Mouse (Mus musculus): ENCODE measurements around the gene Nthl1. TPM values are rescaled to one million over a fixed set of nuclear protein-coding genes. Genes with fewer than 3 reads are reported as not detected.
"Not testable (repeated sequence)": the region's sequence is repeated elsewhere in the genome, so short reads cannot be mapped to it uniquely, and the experiment has no call there.

Gene Nthl1
- polyA plus RNA-seq, 1 experiment from 2014 or later: 33.4 TPM

DNA sequence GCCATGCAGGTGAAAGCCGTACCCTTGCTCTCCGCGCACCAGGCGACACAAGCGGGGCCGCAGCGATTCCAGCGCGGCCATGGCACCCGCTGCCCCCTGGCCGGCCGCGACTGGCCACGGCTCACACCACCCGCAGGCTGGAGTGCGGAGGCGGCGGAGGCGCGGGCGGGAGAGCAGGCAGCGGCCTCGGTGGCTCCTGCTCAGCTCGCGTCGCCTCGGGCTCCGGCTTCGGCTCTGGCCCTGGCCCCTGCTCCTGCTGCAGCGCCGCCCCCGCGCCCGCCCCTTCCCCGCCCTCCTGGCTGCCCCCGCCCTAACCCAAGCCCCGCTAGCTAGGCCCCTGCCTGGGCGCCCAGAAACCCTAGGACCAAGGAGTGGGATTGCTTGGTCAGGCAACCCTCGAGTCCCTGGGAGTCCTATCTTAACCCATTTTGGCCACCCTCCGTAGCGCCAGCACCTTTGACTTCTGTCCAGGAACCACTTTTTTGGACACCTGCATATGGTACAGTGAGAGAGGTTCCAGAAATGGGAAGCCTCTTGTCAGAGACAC, 17.7 kb downstream of the Nthl1 start, which contains the start of gene Slc9a3r2:
Gene Slc9a3r2, minus strand, starts transcription at position 258 of the 547 bp plus-strand sequence.
- in situ Hi-C loops (cut with MboI; ENCODE audit: low pct_unique_long_range_greater_than_20kb): loop anchor here (10.0 kb wide), 1 partner anchor 185 kb away; no protein-coding TSS in a partner anchor
- no peak for TF ChIP-seq CTCF (IDR thresholded peaks at IDR 0.05)
- H3K27me3 ChIP-seq: no peaks in the 10 kb centered on the region
- CTCF ChIA-PET: interaction anchor here (0.9 kb wide), 1 partner anchor 17 kb away, joined by 3 read pairs; no protein-coding TSS in a partner anchor
- ATAC-seq (peak; percentile 51), DNase-seq (ENCODE audit: low read depth, low spot score) (no peak)
- POLR2A ChIA-PET: no interaction called here

DNA sequence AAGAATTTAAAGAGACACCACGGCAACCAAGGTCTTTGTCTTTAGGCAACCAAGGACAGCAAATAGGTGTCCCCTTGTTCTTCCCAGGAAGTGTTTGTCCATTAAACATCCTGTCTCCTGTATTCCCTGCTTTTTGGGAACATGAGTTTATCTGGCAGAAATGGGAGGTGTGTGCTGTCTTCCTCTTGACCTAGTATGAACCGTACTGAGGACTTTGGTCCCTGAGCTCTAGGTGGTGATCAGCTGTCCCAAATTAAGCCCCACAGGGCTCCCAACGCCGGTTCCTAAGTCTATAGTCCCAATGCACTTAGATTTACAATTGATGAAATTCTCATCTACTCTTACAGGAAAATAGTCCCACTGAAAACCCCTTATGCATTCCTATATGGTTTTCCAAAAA, 18.3 kb downstream of the Nthl1 start:
- TF ChIP-seq CTCF (IDR thresholded peaks at IDR 0.05): no peak
- in situ Hi-C loops (cut with MboI; ENCODE audit: low pct_unique_long_range_greater_than_20kb): loop anchor here (10.0 kb wide), 1 partner anchor 186 kb away; no protein-coding TSS in a partner anchor

GRCm38 (mm10) chr17:24651835-24652234, 19.4 kb downstream of the Nthl1 start:
- no peak for DNase-seq (ENCODE audit: low read depth, low spot score)
- CTCF ChIA-PET: interaction anchor here (0.7 to 1.6 kb wide), 5 partner anchors 15 to 85 kb away, joined by 3 to 5 read pairs (median 3); partner anchors contain the start of gene Zfp598
- in situ Hi-C loops (cut with MboI; ENCODE audit: low pct_unique_long_range_greater_than_20kb): loop anchor here (10.0 kb wide), 1 partner anchor 187 kb away; no protein-coding TSS in a partner anchor
- POLR2A ChIA-PET: interaction anchor here (1.5 kb wide), 1 partner anchor 19 kb away, joined by 4 read pairs; no protein-coding TSS in a partner anchor
- no peak for TF ChIP-seq CTCF (IDR thresholded peaks at IDR 0.05)
- ATAC-seq: no peak
- no peaks in the 10 kb centered on the region for H3K27me3 ChIP-seq

More for the DNA sequence above, 18.3 kb downstream of the Nthl1 start:
- DNase-seq (ENCODE audit: low read depth, low spot score) (no peak), ATAC-seq (no peak)
- ChIA-PET CTCF (interaction anchor here (0.9 to 1.6 kb wide), 4 partner anchors 10 to 25 kb away, joined by 3 to 5 read pairs (median 3); partner anchors contain the start of gene Zfp598), POLR2A (interaction anchor here (1.5 kb wide), 1 partner anchor 18 kb away, joined by 4 read pairs; no protein-coding TSS in a partner anchor)
- no peaks in the 10 kb centered on the region for H3K27me3 ChIP-seq

DNA sequence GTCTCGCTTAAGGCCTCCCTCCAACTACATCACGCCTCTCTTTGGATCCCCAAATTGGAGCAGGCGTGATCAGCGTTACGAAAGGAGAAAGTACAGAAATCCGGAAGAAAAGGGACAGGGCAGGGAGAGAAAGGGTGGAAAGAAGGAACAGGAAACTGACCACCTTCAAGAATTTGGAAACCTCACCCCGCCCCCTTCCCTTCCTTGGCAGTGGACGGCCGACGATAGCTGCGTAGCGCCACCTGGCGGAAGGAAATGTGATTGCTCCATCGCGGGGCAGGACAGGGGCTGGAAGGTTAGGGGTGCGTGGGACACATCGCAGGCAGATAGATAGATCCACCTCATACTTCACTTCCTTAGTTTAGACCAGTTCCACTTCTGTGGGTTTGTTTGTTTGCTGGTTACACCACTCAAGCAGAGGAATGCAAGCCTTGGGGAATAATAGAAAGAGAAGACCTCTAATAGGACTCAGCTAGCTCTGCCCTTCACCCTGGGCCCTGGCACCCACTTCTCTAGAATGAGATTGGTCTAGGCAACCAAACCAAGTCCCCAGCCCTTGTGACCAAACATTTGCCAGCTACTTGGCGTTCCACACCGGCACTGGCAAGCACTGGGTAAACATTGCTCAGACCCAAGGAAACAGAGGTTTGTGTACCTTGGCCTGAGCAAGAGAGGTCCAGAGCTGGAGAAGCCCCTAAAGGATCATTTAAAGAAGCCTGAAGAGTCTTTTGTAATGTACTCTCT, 21.7 kb downstream of the Nthl1 start:
- POLR2A ChIA-PET: interaction anchor here (1.6 kb wide), 1 partner anchor 21 kb away, joined by 5 read pairs; the partner anchor contains the start of genes Nthl1 and Tsc2
- in situ Hi-C loops (cut with MboI; ENCODE audit: low pct_unique_long_range_greater_than_20kb): loop anchor here (10.0 kb wide), 1 partner anchor 189 kb away; no protein-coding TSS in a partner anchor
- peak; percentile 5 for ATAC-seq
- TF ChIP-seq CTCF (IDR thresholded peaks at IDR 0.05): no peak
- CTCF ChIA-PET: interaction anchor here (1.3 to 2.6 kb wide), 4 partner anchors 10 to 127 kb away, joined by 3 to 14 read pairs (median 4); partner anchors contain the start of gene Traf7
- DNase-seq (ENCODE audit: low read depth, low spot score): no peak
- peaks cover 5% of the 10 kb centered on the region for H3K27me3 ChIP-seq

GRCm38 (mm10) chr17:24654969-24655368, 22.5 kb downstream of the Nthl1 start:
- ChIA-PET POLR2A (interaction anchor here (1.6 kb wide), 1 partner anchor 22 kb away, joined by 5 read pairs; the partner anchor contains the start of genes Nthl1 and Tsc2), CTCF (interaction anchor here (1.3 to 2.6 kb wide), 4 partner anchors 11 to 127 kb away, joined by 3 to 14 read pairs (median 4); partner anchors contain the start of gene Traf7)
- ATAC-seq (no peak), DNase-seq (ENCODE audit: low read depth, low spot score) (no peak)
- peaks cover 9% of the 10 kb centered on the region for H3K27me3 ChIP-seq
- TF ChIP-seq CTCF (IDR thresholded peaks at IDR 0.05): no peak
- in situ Hi-C loops (cut with MboI; ENCODE audit: low pct_unique_long_range_greater_than_20kb): loop anchor here (10.0 kb wide), 1 partner anchor 190 kb away; no protein-coding TSS in a partner anchor

DNA sequence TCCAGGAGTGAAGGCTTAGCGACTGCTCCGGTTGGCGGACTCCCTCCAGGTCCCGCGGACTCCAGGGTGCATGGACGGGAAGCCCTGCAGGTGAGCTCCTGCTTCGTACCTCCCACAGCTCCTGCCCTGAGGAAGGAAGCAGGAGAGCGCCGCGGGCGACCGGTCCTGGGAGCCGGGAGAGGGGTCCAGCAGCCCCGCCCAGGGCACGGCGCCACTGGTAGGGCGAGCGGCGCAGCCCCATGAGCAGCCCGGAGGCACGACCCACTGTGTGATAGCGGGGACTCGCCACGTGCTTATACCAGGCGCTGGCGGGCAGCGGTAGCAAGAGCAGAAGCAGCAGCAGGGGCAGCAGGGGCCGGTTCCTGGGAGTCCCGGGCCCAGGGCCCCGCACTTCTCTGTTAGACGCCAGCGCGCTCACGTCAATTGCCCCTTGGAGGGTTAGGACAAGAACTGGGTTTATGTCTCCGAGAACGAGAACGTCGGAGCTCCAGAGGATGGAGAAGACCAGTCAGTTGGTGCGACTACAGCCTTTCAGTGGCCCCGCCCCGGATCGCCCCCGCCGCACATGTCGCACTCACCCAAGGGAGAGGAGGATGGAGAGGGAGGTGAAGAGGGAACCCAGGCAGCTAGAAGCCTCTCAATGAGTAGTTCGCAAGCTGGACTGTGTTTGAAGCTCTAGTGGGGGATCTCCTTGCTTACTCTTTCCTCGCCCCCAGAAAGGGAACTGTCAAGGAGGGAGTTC, 25.7 kb downstream of the Nthl1 start, which contains the start of gene Npw:
Gene Npw, minus strand, starts transcription at position 441 of the 742 bp plus-strand sequence.
- in situ Hi-C loops (cut with MboI; ENCODE audit: low pct_unique_long_range_greater_than_20kb): loop anchor here (10.0 kb wide), 1 partner anchor 193 kb away; no protein-coding TSS in a partner anchor
- ChIA-PET CTCF (interaction anchor here (1.2 kb wide), 1 partner anchor 11 kb away, joined by 4 read pairs; the partner anchor contains the start of gene Zfp598), POLR2A (interaction anchor here (1.0 kb wide), 1 partner anchor 11 kb away, joined by 3 read pairs; no protein-coding TSS in a partner anchor)
- ATAC-seq (no peak), DNase-seq (ENCODE audit: low read depth, low spot score) (no peak)
- H3K27me3 ChIP-seq: peaks cover 9% of the 10 kb centered on the region
- no peak for TF ChIP-seq CTCF (IDR thresholded peaks at IDR 0.05)

GRCm38 (mm10) chr17:24667011-24667410, 34.5 kb downstream of the Nthl1 start:
- in situ Hi-C loops (cut with MboI; ENCODE audit: low pct_unique_long_range_greater_than_20kb); ATAC-seq; DNase-seq (ENCODE audit: low read depth, low spot score); H3K27me3 ChIP-seq: not testable (repeated sequence)
- ChIA-PET POLR2A (interaction anchor here (0.8 to 1.0 kb wide), 2 partner anchors 10 to 15 kb away, joined by 3 read pairs; no protein-coding TSS in a partner anchor), CTCF (interaction anchor here (0.7 to 2.9 kb wide), 12 partner anchors 9 to 137 kb away, joined by 3 to 14 read pairs (median 4); partner anchors contain the start of gene Slc9a3r2)

DNA sequence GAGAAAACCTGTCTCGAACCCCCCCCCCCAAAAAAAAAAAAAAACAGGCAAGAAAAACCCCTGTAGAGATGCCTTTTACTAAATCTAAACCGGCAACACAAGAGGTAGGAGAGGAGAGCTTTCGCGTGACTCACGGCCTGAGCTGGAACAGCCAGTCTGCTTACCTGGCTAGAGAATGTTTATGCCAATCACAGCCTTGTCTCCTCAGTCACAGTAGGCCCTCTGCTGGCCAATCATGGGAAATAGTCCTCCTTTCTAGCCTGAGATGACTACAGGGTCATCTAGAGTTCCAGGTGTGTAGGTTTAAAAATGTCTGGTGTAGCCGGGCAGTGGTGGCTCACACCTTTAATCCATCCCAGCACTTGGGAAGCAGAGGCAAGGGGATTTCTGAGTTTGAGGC, 34.9 kb downstream of the Nthl1 start:
- no peak for ATAC-seq
- POLR2A ChIA-PET: interaction anchor here (1.0 kb wide), 1 partner anchor 10 kb away, joined by 3 read pairs; no protein-coding TSS in a partner anchor
- in situ Hi-C loops (cut with MboI; ENCODE audit: low pct_unique_long_range_greater_than_20kb): no loop called here
- TF ChIP-seq CTCF (IDR thresholded peaks at IDR 0.05): peak; percentile 86
- no peak for DNase-seq (ENCODE audit: low read depth, low spot score)
- CTCF ChIA-PET: interaction anchor here (0.7 to 2.9 kb wide), 15 partner anchors 9 to 206 kb away, joined by 3 to 14 read pairs (median 3); partner anchors contain the start of genes Nthl1, Slc9a3r2 and Tsc2
- H3K27me3 ChIP-seq: no peaks in the 10 kb centered on the region

- ChIA-PET POLR2A (interaction anchor here (0.6 to 1.7 kb wide), 6 partner anchors 12 to 196 kb away, joined by 3 to 4 read pairs (median 4); partner anchors contain the start of gene Tbl3), CTCF (interaction anchor here (0.9 to 2.9 kb wide), 9 partner anchors 8 to 197 kb away, joined by 3 to 14 read pairs (median 3); partner anchors contain the start of genes Nthl1, Traf7 and Tsc2)
- DNase-seq (ENCODE audit: low read depth, low spot score); H3K27me3 ChIP-seq; ATAC-seq; in situ Hi-C loops (cut with MboI; ENCODE audit: low pct_unique_long_range_greater_than_20kb): not testable (repeated sequence)
Measured at GRCm38 (mm10) chr17:24669214-24669544, 36.7 kb downstream of the Nthl1 start.

Measured in Patski (cell line).